Mouse (Mus musculus) cerebellum, adult (tissue): ENCODE measurements around the gene Snx32.

ENCODE experiments used
- ATAC-seq: cut with Nextera tagmentation; 2 replicates; pipeline ENCODE4 v1.9.2; 2017; ENCODE audit warnings: mild to moderate bottlenecking, moderate library complexity, mixed read lengths; ENCODE audit not compliant: insufficient number of reproducible peaks, low FRiP score, low TSS enrichment

The Snx32 gene

GRCm38 (mm10) chr19:5510031-5511026, at the start of gene Snx32:
Snx32 (minus strand) TSS chr19:5510538.
- peak; percentile 100 for ATAC-seq

GRCm38 (mm10) chr19:5559631-5560456, 49.5 kb upstream of the Snx32 start:
- ATAC-seq = no peak

GRCm38 (mm10) chr19:5559229-5559628, 48.9 kb upstream of the Snx32 start:
- no peak for ATAC-seq

- ATAC-seq = no peak
Observed at GRCm38 (mm10) chr19:5558770-5559169, 48.4 kb upstream of the Snx32 start.

- ATAC-seq = no peak
Observed at GRCm38 (mm10) chr19:5558169-5558568, 47.8 kb upstream of the Snx32 start.

GRCm38 (mm10) chr19:5554212-5554611, 43.9 kb upstream of the Snx32 start:
- ATAC-seq = no peak

GRCm38 (mm10) chr19:5553802-5554201, 43.5 kb upstream of the Snx32 start:
- ATAC-seq = no peak

- no peak for ATAC-seq
Observed at GRCm38 (mm10) chr19:5547471-5548056, 37.2 kb upstream of the Snx32 start.

GRCm38 (mm10) chr19:5544031-5544430, 33.7 kb upstream of the Snx32 start:
- no peak for ATAC-seq

- no peak for ATAC-seq
Observed at GRCm38 (mm10) chr19:5543362-5543761, 33.0 kb upstream of the Snx32 start.

- no peak for ATAC-seq
Observed at GRCm38 (mm10) chr19:5538786-5539185, 28.4 kb upstream of the Snx32 start.

GRCm38 (mm10) chr19:5532520-5532919, 22.2 kb upstream of the Snx32 start:
- no peak for ATAC-seq

GRCm38 (mm10) chr19:5530138-5530524, 19.8 kb upstream of the Snx32 start:
- no peak for ATAC-seq

- ATAC-seq = peak; percentile 86; the same call in 1 of the 2 replicates
Observed at GRCm38 (mm10) chr19:5529325-5530137, 19.2 kb upstream of the Snx32 start.

GRCm38 (mm10) chr19:5525204-5525603, 14.9 kb upstream of the Snx32 start:
- no peak for ATAC-seq

- no peak for ATAC-seq
Observed at GRCm38 (mm10) chr19:5518721-5519120, 8.4 kb upstream of the Snx32 start.

- ATAC-seq = no peak
Observed at GRCm38 (mm10) chr19:5516906-5517505, 6.7 kb upstream of the Snx32 start.

GRCm38 (mm10) chr19:5515840-5516777, 5.8 kb upstream of the Snx32 start:
- no peak for ATAC-seq

GRCm38 (mm10) chr19:5513005-5513349, 2.6 kb upstream of the Snx32 start:
- ATAC-seq = no peak
